Mouse (Mus musculus): Measurements from ENCODE around the gene Ptgs1. TPM values are rescaled to one million over a fixed set of nuclear protein-coding genes. Genes with fewer than 3 reads are reported as not detected.

Gene Ptgs1
- polyA plus RNA-seq, 1 experiment from 2014 or later: 6.6 TPM

DNA sequence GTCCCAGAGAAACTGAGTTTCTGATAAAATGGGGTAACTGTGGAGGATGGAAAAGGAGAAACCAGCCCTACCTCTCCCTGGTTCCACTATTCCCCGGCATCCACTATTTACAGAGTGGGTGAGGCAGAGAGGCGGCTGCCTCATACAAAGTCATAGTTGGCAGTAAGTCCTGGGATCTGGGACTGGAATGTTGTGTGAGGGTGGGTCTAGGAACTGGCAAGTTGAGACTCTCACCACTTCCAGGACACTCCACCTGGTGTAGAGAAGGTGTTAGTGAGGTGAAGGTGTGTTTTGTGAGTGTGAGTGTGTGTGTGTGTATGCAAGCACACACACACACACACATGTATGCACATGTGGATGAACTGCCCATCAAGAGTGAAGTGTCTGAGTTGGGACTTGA is 29.4 kb upstream of the Ptgs1 start:
- Histone ChIP-seq H3K27ac (no peak overlapping the region), H3K4me3 (no peak overlapping the region), H3K4me1 (peaks cover 40% of the 10 kb centered on the region), H3K9ac (no peak overlapping the region), H3K36me3 (no peaks in the 10 kb centered on the region), H3K4me2 (no peak overlapping the region), H3K9me3 (no peaks in the 10 kb centered on the region), H3K27me3 (peaks cover 92% of the 10 kb centered on the region)
- 88% methylated on average over 2 of the region's 2 CpGs for WGBS
- ATAC-seq (ENCODE audit: insufficient number of reproducible peaks, insufficient read depth, low FRiP score, low TSS enrichment, low read depth): no peak

DNA sequence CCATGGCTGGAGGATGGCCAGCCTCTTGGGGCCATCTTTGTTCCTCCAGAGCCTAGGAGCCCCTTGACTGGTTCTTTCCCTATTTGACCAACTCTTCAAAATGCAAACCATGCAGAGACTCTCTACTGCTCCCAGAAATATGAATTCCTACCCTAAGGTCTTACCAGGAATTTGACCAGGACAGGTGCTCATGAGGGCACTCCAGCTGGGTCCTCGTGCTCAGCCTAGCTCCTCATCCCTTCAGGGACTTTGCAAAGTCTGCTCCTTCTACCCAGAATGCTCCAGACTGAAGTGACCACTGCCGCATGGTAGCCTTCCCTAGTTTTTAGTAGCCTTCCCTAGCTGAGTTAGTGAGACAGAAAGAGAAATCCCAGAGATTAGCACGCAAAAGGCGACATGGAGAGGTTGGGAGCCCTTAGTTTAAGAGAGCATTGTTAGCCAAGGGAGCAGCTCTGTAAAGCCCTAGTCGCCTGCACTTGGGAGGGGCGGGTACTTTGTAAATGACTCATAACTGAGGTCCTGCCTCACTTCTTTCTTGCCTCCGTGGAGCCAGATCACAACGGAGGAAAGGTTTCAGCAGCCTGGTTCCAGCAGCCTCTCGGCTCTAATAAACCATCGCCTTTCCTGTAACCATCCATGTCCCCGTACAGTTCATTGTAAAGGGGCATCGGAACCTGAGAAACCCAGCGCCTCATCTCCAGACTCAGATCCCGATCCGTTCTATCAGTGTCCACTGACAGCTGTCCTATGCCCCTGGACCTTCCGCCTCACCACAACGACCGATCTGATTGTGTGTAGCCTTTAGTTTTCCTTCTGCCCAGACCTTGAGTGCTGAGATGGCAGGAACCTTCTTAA is 28.2 kb upstream of the Ptgs1 start:
- H3K36me3 ChIP-seq: no peaks in the 10 kb centered on the region
- peak overlapping the region; percentile 78; the same call in 1 of the 2 replicates for H3K4me2 ChIP-seq
- H3K4me3 ChIP-seq: peak overlapping the region; percentile 43; the same call in 1 of the 2 replicates
- ATAC-seq (ENCODE audit: insufficient number of reproducible peaks, insufficient read depth, low FRiP score, low TSS enrichment, low read depth): no peak
- WGBS: 25% methylated on average over 18 of the region's 18 CpGs
- H3K27me3 ChIP-seq: peaks cover 88% of the 10 kb centered on the region
- no peaks in the 10 kb centered on the region for H3K9me3 ChIP-seq
- peaks cover 47% of the 10 kb centered on the region for H3K4me1 ChIP-seq
- no peak overlapping the region for H3K9ac ChIP-seq
- H3K27ac ChIP-seq: no peak overlapping the region

DNA sequence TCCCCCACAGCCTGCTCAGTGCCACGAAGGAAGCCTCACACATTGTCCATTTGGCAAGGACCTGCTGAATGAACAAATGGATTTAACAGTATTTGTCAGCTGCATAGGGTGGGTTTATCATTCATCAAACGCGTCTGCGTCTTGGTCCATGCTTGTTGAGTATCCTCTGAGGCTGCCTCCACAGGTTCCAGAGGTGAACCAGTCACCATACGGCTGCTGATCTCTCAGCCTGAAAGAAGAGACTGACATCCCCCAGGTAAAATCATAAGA is 27.7 kb upstream of the Ptgs1 start:
- Histone ChIP-seq H3K4me3 (peak overlapping the region; percentile 43; the same call in 1 of the 2 replicates), H3K9ac (0 out of 2 replicates have a peak overlapping the region, but pooled peaks have one; percentile 65), H3K27me3 (peaks cover 83% of the 10 kb centered on the region), H3K9me3 (no peaks in the 10 kb centered on the region), H3K36me3 (no peaks in the 10 kb centered on the region), H3K4me1 (peaks cover 52% of the 10 kb centered on the region), H3K27ac (no peak overlapping the region), H3K4me2 (peak overlapping the region; percentile 78)
- no peak for ATAC-seq (ENCODE audit: insufficient number of reproducible peaks, insufficient read depth, low FRiP score, low TSS enrichment, low read depth)
- 20% methylated on average over 5 of the region's 5 CpGs for whole genome bisulfite sequencing

DNA sequence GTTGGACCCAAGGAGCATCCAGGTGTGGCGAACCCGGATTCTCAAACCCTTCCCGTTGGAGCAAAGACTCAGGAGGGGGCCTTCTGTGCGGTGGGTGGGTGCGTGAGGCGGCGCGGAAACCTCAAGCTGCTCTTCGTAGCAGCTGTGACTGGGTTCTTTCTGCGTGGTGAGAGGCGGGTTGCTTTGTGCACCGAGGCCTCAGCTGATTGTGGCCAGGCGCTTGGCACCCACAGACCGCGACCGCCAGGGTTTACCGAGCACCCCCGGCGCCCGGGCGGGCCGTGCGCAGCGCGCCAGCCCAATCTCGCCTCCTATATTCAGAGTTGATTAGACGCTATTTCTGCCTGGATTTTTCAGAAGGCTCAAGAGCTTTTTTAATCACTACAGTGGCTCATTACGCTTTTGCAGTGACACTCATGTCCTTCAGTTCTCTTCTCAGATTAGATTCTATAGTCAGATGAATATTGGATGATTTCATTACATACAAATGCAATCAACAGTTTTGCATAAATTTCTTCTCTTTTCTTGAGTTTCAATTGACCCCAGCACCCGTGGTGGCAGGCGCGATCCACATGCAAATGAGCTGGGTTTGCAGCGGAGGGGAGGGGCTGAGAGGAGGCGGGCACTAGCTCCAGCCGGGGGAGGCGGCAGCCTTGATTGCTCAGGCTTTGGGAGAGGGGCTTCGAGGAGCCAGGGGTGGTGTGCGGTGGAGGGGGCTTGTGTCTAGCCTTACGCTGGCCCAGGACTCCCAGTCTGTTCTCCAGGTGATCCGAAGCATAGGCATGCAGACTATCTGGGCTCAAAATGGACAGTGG is 27.0 kb upstream of the Ptgs1 start:
- Histone ChIP-seq H3K4me2 (peak overlapping the region; percentile 78), H3K4me1 (peaks cover 48% of the 10 kb centered on the region), H3K27me3 (peaks cover 77% of the 10 kb centered on the region), H3K4me3 (peak overlapping the region; percentile 43), H3K9me3 (no peaks in the 10 kb centered on the region), H3K36me3 (no peaks in the 10 kb centered on the region), H3K27ac (no peak overlapping the region), H3K9ac (peak overlapping the region; percentile 65)
- WGBS: 1% methylated on average over 39 of the region's 39 CpGs
- no peak for ATAC-seq (ENCODE audit: insufficient number of reproducible peaks, insufficient read depth, low FRiP score, low TSS enrichment, low read depth)

DNA sequence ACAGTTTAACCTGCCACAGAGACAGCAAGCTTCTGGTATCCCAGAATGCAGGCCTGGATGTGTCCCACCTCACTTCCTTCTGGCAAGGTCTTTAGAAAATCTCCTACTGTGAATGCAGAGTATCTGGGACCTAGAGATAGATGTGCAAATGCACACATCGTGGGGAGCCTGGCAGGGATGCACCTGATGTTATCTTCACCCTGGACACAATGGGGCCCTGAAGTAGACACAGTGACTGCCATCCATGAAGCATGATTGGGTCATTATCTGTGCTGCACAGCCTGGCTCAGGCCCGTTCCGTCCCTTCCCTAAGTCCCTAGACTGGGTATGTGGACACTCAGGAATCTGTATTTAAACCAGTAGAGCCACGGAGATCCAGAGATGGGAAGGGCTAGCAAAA is 25.6 kb upstream of the Ptgs1 start:
- peaks cover 41% of the 10 kb centered on the region for H3K4me1 ChIP-seq
- no peak overlapping the region for H3K9ac ChIP-seq
- no peak overlapping the region for H3K27ac ChIP-seq
- no peaks in the 10 kb centered on the region for H3K9me3 ChIP-seq
- no peak overlapping the region for H3K4me3 ChIP-seq
- no peak overlapping the region for H3K4me2 ChIP-seq
- H3K27me3 ChIP-seq: peaks cover 69% of the 10 kb centered on the region
- WGBS: 50% methylated on average over 4 of the region's 4 CpGs
- H3K36me3 ChIP-seq: no peaks in the 10 kb centered on the region
- ATAC-seq (ENCODE audit: insufficient number of reproducible peaks, insufficient read depth, low FRiP score, low TSS enrichment, low read depth): no peak

DNA sequence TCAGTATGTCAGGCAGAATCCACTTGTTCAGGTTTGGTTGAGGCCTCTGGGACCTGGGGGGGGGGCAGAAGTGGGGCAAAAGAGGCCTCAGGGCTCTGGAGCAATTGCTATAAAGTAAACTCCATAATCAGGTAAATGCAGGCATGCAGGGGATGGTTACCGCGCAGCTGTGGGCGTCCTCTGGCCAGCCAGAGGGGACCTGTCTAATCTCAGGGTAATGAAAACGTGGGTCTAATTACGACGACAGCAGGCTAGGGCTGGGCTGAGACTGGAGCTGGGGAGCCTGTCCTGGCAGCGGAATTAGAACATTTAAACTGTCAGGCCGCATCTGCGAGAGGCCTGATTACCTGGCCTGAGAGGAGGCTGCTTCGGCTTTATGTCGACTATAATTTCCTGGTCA is 23.2 kb upstream of the Ptgs1 start:
- H3K9me3 ChIP-seq: no peaks in the 10 kb centered on the region
- no peak overlapping the region for H3K4me2 ChIP-seq
- no peak overlapping the region for H3K9ac ChIP-seq
- no peak overlapping the region for H3K27ac ChIP-seq
- 16% methylated on average over 11 of the region's 11 CpGs for WGBS
- H3K27me3 ChIP-seq: peaks cover 70% of the 10 kb centered on the region
- H3K4me1 ChIP-seq: peaks cover 50% of the 10 kb centered on the region
- no peak overlapping the region for H3K4me3 ChIP-seq
- ATAC-seq (ENCODE audit: insufficient number of reproducible peaks, insufficient read depth, low FRiP score, low TSS enrichment, low read depth): no peak
- H3K36me3 ChIP-seq: no peaks in the 10 kb centered on the region

DNA sequence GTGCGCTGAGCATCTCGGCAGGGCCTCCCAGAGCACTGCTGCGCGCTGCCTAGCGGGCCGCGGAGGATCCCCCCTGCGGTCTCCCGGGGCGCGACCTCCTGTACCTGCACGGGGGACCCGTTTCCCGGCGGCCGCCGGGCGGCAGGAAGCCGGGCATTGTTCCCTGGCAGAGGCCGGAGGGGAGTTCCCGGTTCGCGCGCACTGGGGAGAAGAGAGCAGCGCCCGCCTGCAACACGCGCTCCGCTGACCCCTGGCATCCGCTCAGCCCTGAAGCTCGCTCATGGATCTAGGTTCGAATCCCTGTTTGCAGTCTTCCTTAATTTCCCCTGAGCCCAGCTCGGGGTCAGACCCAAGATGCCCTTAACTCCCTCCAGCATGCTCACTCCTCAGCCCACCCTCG is 19.4 kb upstream of the Ptgs1 start:
- 8% methylated on average over 34 of the region's 34 CpGs for WGBS
- H3K4me2 ChIP-seq: peak overlapping the region; percentile 42
- ATAC-seq (ENCODE audit: insufficient number of reproducible peaks, insufficient read depth, low FRiP score, low TSS enrichment, low read depth): no peak

DNA sequence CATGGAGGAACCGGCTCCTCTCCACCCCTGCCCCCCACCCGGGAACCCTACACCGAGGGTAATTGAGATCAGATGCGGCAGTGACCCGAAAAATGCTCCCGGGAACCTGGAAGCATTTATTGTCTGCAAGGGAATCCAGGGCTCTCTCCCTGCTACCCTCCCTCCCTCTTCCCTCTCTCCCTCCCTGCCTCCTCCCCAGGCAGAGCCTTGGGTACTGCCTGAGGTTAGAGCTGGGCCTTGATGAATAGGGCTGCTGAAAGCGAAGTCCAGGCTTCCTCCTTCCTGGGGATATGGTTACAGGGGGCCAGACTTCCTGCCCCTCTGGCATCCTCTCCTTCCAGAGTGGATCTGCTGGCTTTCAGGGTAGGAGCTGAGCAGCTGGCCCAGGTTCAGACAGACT is 18.4 kb upstream of the Ptgs1 start:
- 5% methylated on average over 7 of the region's 7 CpGs for WGBS
- H3K27ac ChIP-seq: peak overlapping the region; percentile 48
- no peak overlapping the region for H3K4me3 ChIP-seq
- no peaks in the 10 kb centered on the region for H3K9me3 ChIP-seq
- no peak for ATAC-seq (ENCODE audit: insufficient number of reproducible peaks, insufficient read depth, low FRiP score, low TSS enrichment, low read depth)
- peaks cover 35% of the 10 kb centered on the region for H3K27me3 ChIP-seq
- H3K9ac ChIP-seq: no peak overlapping the region
- peaks cover 55% of the 10 kb centered on the region for H3K4me1 ChIP-seq
- no peaks in the 10 kb centered on the region for H3K36me3 ChIP-seq
- H3K4me2 ChIP-seq: peak overlapping the region; percentile 9; the same call in 1 of the 2 replicates

More for the DNA sequence above, 19.4 kb upstream of the Ptgs1 start:
- no peaks in the 10 kb centered on the region for H3K9me3 ChIP-seq
- no peak overlapping the region for H3K27ac ChIP-seq
- peaks cover 52% of the 10 kb centered on the region for H3K4me1 ChIP-seq
- H3K4me3 ChIP-seq: peak overlapping the region; percentile 18; the same call in 1 of the 2 replicates
- H3K9ac ChIP-seq: 0 out of 2 replicates have a peak overlapping the region, but pooled peaks have one; percentile 21
- H3K27me3 ChIP-seq: peaks cover 38% of the 10 kb centered on the region
- no peaks in the 10 kb centered on the region for H3K36me3 ChIP-seq

DNA sequence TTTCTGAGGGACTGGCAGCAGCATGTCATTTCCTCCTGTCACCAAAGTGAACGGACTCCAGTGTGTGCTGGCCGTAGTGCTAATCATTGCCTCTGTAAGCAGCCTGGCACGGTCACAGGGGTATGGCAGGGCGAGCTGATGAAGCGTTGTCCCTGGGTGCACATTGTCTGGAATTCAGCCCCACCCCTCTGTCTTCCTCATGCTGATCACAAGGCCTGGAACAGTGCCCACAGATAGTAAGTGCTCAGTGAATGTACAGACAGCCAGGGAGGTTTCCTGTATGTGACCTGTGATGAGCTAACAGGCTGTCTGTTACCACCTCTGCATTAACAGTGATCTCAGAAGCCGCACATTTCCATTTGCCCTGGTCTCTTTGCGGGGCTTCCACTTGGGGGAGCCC is 17.1 kb upstream of the Ptgs1 start:
- Histone ChIP-seq H3K36me3 (no peaks in the 10 kb centered on the region), H3K4me3 (no peak overlapping the region), H3K27me3 (peaks cover 35% of the 10 kb centered on the region), H3K4me2 (no peak overlapping the region), H3K4me1 (peaks cover 60% of the 10 kb centered on the region), H3K9ac (no peak overlapping the region), H3K9me3 (no peaks in the 10 kb centered on the region), H3K27ac (no peak overlapping the region)
- ATAC-seq (ENCODE audit: insufficient number of reproducible peaks, insufficient read depth, low FRiP score, low TSS enrichment, low read depth): no peak
- 52% methylated on average over 7 of the region's 7 CpGs for WGBS

DNA sequence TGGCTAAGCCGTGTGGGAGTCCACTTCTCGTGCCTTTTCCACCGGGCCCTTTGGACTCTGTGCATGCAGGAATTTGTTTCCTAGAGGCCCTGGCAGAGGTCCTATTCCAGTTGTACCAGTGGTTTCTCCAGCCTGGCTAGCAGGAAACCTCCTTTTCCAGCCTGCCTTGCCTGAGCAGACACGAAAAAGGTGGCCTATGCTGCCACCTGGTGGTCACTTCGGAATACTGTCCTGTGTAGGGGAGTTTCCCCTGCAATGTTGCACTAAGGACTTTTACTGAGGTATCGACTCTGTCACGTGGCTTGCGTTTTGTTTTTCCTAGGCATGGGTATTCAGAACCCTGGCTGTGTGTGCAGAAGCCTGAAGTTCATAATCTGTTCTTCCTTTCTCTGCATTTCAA is 16.2 kb upstream of the Ptgs1 start:
- H3K9me3 ChIP-seq: no peaks in the 10 kb centered on the region
- peaks cover 61% of the 10 kb centered on the region for H3K4me1 ChIP-seq
- no peak overlapping the region for H3K9ac ChIP-seq
- H3K4me3 ChIP-seq: no peak overlapping the region
- peak overlapping the region; percentile 16; the same call in 1 of the 2 replicates for H3K27ac ChIP-seq
- no peaks in the 10 kb centered on the region for H3K36me3 ChIP-seq
- H3K27me3 ChIP-seq: peaks cover 35% of the 10 kb centered on the region
- WGBS: 5% methylated on average over 8 of the region's 8 CpGs
- 0 out of 2 replicates have a peak overlapping the region, but pooled peaks have one; percentile 26 for H3K4me2 ChIP-seq
- peak; percentile 16; the same call in 1 of the 2 replicates for ATAC-seq (ENCODE audit: insufficient number of reproducible peaks, insufficient read depth, low FRiP score, low TSS enrichment, low read depth)

DNA sequence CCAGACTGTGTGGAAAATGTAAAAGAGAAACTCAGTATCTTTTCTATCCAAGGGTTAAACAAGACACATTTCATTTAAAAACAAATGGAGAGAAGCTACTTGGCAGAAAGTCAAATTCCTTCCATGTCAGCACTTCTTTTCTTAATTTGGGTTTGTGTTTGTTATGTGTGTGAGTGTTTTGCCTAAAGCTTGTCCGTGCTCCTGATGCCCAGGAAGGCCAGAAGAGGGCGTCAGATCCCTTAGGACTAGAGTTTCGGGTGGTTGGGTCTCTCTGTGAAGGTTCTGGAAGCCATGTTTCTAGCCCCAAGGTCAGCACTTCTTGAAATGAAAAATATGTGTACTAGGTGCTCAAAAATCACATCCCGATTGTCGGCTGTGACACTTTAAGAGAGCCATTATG is 15.8 kb upstream of the Ptgs1 start:
- ATAC-seq (ENCODE audit: insufficient number of reproducible peaks, insufficient read depth, low FRiP score, low TSS enrichment, low read depth): no peak
- H3K9ac ChIP-seq: no peak overlapping the region
- H3K4me1 ChIP-seq: peaks cover 61% of the 10 kb centered on the region
- H3K4me3 ChIP-seq: no peak overlapping the region
- no peaks in the 10 kb centered on the region for H3K9me3 ChIP-seq
- H3K27me3 ChIP-seq: peaks cover 31% of the 10 kb centered on the region
- 0 out of 2 replicates have a peak overlapping the region, but pooled peaks have one; percentile 26 for H3K4me2 ChIP-seq
- H3K27ac ChIP-seq: peak overlapping the region; percentile 16; the same call in 1 of the 2 replicates
- H3K36me3 ChIP-seq: no peaks in the 10 kb centered on the region
- WGBS: 60% methylated on average over 5 of the region's 5 CpGs
